Mouse (Mus musculus) 3T3-L1 (cell line): ENCODE measurements at regions not wholly inside any gene's neighbourhood (a gene's known extent, or its start where the extent isn't known, plus 50 kb on each side); places are given as distances from the start of the nearest gene placed in this dataset.

ENCODE experiments used
- DNase-seq: peaks from one replicate; pipeline ENCODE4 v3.0.0-alpha.2; 2015; ENCODE audit warnings: low read depth, low spot score

DNA sequence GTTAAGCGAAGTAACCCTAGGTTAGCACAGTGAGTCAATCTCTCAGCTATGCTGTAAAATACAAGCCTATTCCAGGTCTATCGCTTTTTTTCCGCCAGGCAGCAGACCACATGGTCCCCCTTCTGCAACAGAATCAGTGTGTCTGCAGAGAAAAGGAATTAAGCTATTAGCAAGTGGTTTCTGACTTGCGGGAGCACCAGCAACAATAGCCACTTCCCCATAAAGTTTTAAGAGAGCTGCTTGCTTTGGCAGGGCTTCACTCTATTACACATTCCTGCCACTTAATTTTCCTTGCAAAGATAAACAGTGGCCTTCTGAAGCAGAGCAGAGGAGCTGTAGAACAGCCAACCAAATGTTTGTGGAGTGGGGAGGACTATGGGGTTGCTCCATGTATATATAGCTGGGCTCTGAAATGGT, 59.8 kb upstream of the Osmr start:
- no peak for DNase-seq

DNA sequence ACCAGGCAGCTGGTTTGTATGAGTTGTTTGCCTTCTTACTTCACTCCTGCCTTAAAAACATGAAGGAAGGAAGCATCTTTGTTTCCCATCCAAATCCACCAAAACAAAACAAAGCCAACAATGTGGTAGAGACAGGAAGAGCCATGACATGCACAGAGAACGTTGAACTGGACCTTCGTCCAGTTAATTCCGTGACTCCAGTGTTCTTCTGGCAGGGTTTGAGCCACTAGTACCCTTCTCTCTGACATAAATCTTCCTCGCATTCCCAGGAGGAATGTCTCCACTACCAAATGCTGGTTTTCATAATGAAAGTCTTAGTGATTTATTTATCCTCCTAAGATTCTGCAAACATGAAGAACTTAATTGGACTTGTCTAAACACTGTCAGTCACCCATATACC, 66.7 kb upstream of the Osmr start:
- no peak for DNase-seq

DNA sequence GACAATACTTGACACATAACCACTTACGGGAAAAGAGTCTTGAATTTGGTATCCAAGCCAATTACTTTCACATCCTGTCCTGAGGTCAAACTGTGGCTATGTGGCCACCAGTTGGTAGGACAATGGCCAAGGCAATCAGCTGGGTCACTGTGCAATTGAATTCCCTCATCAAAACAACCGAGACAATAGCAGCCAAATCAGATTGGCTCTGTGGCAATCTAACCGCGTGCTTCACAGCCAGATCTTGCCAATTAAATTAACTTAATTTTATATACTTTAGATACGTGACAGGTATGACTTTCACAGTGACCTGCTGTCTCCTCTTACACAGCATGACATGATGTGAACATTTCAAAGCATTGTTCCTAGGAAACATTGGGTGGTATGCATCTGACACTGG, 74.5 kb upstream of the Osmr start:
- no peak for DNase-seq

DNA sequence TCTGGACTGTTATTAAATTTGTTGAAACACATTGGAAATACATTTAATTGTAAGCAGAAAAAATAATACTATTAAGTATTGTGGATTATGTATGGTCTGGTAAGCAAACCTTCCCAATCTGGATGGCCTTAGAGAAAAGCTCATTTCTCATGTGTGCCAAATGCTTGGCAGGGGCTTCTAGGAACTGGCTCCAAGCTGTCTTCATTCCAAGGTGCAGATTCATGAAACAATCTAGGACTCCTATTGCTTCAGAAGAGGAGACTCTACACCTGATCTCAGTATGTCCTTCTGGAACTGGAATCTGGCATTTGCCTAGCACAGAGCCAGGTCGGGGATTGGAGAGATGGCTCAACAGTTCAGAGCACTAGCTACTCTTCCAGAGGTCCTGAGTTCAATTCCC, 74.9 kb upstream of the Osmr start:
- no peak for DNase-seq

DNA sequence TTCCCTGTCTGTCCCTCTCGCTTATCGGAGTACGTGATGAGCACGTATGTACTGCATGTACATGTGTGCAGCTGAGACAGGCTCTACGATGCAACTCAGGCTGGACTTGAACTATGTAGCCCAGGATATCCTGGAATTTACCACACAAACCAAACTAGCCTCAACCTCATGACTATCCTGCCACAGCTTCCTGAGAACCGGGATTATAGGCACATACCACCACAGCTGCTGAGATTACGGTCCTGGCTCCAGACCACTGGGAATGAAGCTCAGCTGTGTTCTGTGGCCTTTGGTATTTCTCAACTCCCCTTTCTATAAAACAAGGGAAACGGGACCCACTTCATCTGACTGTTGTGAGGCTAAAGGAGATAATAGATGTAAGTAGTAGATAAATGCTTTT, 75.7 kb upstream of the Osmr start:
- DNase-seq: no peak

DNA sequence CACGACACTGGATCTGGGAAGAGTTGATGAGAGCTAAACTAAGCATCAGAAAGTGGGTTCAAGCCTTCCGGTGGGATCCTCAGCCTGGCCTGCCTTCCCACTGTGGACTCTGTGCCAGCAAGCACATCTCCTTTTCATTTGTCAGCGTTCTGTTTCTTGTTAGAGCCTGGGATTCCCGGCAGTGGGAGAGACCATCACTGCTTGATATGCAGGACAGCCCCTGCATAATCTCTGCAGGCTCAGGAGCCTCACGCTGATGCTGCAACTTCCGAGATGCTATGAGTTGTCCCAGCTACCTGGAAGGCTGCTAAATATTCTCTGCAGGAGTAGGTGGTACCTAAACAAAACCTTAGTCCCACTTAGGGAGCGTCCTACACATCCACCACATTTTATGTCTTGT, 78.8 kb upstream of the Osmr start:
- DNase-seq: no peak

DNA sequence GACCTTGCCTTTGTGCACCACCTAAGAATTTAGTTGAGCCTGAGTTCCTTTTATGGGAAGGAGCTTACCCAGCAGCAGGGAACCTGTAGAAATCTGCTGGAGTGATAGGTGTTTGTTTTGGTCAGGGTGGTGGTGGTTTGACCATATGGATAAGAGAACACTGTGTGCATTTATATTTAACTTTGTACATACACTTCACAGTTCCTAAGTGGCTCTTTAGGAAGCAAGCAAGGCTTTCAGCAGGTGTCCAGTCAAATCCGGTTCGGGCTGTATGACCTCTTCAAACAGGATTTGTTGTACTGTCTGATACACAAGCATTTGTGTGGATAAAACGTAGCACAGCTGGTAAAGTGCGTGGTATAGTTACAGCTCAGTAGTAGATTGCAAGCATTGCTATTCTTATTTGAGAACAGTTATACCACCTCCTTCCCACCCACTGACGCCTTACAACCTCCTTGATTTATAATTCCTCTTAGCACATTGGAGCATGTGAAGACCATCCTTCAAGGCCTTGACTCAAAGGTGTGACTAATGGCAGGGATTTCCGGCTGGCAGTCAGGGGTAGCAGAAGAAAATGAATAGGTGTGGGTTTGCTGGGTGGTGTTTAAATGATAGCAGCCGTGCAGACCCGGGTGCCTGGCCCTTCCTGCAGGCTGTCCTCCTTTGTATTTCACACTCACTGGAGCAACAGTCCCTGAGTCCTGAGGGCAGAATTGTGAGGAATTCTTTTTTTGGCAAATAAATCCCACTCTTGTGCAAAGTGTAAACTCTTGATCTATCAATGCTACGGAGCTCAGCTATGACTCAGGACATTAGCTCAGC, 79.4 kb upstream of the Osmr start:
- no peak for DNase-seq

DNA sequence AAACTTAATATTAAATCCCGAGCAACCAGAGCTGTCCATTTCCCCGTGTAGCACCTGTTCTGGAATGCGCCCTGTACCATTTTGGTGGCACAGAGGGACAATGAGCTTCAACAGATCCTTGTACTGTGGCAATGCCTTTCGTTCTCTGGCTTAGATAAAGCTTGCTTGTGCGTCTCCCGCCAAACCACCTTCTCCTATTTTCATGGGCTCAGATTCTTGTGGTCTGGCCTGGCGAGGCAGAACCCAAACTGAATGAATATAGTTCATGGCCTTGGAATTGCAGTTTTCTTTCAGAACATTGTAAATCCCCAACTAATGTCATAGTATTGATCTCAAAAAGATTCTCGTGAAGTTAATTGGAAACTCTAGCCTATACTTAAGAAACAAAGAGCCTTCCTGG, 85.1 kb upstream of the Osmr start:
- no peak for DNase-seq

DNA sequence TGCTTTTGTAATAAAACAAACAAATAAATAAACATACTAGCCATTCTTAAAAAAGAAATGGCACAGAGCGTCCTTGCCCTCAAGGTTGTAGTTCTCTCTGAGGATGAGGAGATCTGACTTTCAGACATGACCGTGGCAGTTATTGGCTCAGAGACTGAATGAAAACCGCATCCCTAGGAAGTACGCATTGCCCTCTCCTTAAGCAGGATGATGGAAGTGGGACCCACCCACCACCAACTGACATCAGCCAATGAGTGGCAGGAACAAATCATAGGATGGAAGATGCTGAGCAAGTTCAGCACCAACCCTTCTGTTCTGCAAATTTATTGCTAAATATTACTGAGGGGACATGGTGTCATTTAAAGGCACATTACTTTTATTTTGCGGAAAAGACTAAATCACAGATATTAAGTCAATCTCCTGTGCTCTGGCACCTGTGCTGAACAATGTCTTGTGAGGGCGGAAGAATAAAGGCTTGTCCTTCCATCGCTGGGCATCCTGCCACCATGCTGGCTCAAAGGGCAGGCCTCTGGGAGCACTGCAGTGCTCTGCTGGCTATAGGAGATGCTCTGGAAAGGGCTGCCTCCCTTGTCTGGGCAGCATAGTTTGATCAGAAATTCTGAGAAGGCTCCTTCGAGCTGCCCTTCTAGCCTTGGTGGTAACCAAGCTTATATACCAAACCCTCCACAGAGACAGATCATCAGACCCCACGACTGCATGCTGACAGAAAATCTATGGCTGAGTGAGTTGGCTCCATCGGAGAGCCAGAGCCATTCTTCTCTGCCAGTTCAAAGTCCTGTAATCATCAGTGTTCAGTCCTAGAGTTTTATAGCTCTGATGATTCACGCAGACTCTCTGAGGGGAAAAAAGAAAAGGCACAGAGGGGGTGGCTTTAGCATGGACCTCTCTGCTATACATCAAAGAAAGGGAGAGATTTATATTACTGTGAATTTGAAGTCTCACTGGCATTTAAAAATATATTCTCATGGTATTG, 86.3 kb upstream of the Osmr start:
- DNase-seq: no peak

DNA sequence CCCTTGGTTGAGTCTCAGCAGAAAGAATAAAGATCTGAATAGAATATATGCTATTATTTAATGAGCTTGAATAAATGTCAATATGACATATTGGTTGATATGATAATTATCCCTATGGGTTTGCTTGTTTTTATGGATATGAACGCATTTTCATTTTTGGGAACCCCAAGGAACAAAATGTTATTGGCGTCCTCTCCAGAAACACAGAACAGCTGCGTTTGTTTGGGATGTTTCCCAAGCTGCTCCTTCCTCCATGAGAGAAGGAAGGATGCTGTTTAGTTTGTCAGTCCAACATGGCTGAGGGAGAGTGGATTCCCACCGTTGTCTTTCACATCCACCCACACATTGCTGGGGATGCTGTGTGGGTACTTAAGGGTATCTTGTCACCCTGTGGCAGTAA, 89.9 kb upstream of the Osmr start:
- DNase-seq: no peak

DNA sequence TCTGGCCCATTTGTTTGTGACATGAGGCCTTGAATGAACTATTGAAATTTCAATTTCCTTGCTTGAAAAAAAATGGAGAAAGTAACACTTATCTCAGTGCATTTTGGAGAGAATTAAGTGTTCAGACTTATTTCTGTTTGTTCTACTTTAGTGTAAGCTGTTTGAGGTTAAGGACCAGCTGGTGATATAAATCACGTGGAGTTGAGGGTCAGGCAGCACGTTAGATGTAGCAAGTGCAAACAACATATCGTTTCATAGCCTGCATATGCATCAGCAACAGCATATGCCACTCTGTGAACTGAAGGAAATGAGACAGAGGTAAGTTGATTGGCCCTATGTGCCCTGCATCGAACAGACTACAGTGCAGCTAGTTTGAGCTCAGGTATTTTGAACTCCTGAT, 90.7 kb upstream of the Osmr start:
- DNase-seq: no peak

DNA sequence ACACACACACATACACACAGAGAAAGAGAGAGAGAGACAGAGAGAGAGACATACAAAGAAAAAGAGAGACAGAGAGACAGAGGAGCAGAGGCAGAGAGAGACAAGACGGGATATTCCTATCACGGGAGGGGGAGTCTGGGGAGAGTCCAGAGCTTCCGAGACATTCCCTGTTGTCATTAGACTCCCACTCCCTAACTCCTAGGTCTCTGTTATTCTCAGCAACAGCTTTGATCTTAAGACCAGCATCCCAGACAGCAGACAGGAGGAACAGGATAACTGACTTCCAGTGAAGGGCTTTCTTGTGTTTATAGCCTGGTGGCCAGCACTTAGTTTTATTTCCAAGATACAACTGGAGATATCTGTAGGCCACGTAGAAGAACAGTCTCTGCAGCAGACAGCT, 99.6 kb upstream of the Osmr start:
- DNase-seq: no peak

DNA sequence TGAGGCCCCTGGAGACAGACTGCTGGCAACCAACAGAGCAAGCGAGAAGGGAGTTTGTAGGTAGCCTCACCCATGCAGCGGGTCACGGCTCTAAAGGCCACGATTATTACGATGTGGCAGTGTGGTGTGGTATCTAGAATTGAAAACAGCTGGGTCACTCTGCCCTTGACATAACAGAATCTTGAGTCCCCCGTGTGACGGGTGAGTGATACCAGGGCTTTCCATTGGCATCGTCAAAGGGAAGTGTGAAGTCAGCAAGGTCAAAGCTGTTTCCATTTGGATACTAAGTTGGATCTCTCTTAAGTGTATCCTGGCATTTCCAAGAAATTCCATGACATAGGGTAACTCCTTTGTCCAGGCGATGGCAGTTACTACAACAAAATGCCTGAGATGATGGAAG, 106.7 kb upstream of the Osmr start:
- DNase-seq: no peak

DNA sequence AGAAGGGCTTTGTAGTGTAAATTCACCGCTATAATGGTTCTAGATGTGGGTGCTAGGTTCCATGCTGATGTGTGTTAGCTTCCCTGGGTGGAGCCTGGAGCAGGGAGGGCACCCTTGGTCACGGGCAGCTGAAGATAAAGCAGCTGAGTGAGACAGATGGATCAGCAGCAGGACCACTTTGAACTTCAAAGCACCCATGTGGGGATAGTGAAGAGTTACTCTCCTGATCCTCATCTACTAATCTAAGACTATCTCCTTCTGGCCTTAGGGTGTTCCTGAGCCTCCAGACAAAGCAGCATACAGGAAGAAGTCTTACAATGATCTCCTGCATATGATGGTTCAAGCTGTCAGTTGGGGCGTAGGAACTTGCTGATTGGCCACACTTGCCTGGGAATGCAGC, 107.1 kb upstream of the Lifr start:
- DNase-seq: no peak

DNA sequence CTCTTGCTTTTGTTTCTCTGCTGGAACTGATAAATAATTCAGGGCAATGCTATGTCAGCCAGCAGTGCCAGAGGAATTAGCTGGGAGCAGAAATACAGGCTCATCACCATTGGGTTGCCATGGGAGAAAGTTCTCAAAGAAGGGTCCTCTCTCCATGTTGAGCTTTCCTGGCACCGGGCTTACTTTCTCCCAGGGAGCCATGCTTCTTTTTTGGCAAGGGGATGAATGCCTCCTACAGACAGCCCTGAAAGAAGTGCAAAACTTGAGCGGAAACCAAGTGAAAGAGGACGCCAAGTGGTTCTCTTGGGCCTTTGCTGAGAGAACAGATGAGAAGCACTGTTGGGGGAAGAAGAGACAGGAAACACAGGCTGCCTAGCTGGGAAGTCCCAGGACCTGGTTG, 102.2 kb upstream of the Lifr start:
- DNase-seq: no peak

DNA sequence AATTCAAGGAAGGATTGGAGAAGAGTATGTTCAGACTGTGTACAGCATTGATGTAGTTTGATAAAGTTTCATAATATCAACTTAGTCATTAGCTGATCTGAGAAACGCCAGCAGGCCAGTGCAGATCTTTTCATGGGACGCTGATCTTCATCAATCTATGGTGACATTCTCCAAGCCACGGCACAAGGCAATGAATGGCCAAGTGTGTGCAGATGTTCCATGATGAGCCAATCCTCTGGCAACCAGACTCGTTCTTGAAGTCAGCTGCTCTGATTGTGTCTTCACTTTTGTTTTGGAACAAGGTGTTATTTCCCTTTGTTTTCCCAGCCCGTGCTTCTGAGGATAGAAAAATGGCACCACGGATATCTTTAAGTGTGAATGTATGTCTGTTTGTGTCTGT, 101.3 kb upstream of the Lifr start:
- DNase-seq: no peak

DNA sequence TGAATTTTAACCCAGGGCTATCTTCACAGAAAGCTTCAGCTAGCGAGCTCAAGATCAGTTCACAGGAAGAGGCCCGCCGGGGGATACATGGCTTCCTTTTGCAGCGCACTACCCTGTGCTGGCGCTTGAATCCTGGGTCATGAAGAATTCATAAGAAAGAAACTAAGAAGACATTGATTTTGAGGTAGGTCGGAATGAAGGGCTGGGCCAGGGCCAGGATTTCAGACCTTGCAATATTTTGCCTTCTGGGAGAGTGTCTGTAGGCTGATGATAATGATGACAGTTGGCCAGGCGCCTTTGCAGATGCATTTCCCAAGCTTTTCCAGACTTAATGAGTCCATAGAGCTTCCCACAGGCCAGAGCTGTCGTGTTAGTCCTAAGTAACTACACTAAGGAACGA, 97.2 kb upstream of the Lifr start:
- no peak for DNase-seq

DNA sequence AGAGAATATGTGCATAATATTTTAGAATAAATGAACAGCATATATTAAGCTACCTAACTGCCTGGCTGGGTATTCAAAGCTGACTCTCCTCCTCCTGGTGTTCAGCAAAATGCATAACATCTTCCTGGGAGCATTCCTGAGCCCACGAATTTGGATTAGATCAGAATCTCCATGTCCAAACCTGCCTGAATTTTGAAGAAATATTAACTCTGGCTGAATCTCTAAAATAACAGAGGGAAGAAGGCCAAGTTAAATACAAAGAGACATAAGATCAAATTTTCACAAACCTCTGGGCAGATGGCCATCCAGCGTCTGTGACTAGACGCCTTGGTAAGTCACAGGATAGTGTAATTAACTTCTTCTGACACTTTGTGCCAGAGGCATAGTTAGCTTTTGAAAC, 95.2 kb upstream of the Lifr start:
- no peak for DNase-seq

DNA sequence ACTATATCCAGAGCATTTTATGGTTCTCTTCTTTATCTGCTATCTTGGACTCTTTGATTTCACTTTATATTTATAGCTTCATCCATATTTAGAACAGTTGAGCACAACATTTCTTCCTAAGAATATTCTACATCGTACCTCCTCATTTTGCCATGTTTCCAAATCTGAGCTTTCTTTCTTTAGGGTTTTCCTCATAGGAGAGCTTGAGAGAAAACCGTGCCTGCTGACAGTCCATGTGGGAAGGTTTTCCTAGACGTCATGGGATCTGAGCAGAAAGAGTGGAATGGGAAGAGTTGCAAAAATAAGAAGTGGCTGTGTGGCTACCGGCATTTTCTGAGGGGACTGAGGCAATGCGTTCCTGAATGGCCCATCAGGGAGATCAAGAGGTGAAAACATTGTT, 92.5 kb upstream of the Lifr start:
- DNase-seq: no peak

DNA sequence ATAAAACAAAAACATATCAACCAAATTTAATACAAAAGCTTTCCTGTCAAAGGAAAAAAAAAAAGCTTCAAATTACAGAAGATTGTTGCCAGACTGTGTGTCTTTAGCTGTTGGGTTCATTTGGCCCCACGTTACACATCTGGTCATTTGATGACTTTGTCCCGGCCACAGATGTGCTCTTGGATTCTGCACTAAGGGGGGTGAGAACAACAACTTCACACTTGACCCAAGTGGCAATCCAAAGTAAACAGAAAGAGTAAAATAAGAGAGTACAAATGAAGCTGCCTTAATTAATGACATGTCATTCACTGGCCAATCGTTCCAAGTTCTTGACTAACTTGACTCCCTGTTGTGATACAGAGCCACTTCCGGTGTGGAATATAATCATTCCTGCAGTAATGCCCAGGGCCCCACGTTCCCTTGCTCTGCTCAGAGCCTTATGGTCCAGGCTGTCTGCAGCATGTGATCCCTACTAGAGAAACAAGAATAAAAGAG, 91.8 kb upstream of the Lifr start:
- DNase-seq: no peak

DNA sequence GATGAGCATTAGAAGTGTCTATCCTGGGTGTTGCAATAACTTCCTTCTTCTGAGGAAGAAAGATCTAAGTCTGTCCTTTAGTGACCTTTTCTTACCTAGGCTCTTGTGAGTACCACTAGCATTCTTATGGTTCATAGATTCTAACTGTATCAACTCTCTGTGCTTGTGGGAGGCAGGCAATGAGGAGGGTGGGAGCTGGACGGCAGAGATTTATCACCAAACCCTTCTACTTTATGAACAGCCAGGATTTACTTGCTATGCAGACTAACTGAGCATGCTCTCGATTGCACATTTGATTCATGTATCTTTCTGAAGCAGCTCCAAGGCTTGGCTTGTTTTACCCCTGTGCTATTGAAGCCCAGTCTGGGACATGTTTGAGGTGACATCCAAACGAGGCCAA, 90.7 kb upstream of the Lifr start:
- no peak for DNase-seq

DNA sequence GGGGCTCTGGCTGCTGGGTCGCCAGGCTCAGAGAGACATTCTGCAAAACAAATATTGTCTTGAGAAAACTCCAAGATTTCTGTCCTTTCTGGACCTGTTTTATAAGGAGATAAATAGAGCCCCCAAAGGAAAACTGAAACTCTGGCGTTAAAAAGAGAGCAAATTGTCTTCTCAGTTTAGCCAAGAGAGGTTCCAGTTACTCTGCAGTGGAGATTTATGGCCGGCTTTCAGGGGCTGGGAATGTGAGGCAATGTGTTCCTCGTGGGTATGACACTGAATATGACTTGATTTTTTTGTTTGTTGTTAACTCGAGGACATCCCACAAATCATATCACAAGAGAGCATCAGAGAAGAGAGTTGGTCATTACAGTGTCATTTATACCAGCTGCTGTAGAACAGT, 88.2 kb upstream of the Lifr start:
- no peak for DNase-seq

DNA sequence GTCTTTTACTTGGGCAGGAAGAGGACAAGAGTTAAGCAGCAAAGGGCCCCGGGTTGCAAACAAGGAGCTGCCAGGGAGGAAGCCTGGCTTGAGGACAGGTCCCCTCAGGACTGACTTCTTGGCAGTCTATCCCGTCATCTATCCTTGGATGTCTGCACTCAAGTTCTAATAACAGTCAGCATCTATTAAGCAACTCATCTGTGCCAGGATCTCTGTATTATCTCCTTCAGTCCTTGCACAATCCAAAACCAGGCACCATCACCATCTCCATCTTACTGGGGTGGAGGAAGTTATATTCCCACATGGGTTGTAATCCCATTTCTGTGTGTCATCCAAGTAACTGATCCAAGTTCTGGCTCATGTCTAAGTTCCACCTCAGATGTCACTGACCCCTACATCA, 87.1 kb upstream of the Lifr start:
- no peak for DNase-seq
